Mouse (Mus musculus): Measurements from ENCODE around the gene Morn5.
A peak's percentile ranks its signal among the peaks of the same experiment; 100 is the strongest.

Gene Morn5

DNA sequence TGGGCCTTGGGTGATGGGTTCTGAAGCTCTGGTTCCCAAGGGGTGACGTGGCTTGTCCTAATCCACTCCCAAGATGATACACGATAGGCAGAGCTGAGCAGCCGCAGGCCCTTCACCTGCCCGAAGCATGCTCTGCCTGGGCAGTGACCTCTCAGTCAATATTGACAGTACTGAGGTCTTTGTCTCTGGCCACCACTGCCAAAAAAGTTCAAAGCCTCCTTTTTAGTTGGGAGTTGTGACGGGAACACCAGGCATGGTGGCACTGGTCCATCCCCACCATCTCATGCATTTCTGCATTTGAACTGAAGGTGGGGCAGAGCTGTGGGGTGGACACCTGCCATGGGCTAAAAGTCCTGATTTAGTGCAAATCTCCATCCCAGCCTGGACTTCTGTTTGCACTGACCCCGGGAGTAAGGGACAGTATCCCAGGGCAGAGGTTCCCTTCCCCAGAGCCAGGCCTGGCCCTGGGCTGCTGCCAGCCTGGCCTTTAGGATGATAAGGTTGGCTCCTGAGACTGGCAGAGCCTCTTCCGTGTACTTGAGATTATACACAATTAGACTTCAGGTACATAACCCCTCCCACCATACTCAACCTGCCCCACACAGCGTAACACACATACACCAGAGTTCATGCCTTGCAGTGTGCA lies 22.5 kb downstream of the Morn5 start:
- DNase-seq, result no peak

DNA sequence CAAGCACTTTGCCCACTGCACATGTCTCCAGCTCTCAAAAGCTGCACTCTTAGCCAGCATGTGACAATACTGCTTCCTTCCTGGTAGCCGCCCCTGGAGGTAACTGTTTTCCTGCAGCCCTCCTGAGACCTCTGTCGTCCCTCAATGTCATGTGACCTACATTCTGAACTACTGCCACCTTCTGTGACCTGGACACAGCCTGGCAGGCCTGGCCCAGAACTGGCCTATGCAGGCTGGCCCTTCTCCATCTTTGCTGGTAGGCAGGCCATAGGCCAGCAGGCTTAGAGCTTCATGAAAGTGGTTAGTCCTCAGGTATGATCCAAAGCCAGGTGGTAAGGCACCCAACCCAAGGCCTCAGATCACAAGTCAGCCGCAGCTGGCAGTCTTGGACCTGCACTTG lies 24.5 kb downstream of the Morn5 start:
- no peak for DNase-seq

DNA sequence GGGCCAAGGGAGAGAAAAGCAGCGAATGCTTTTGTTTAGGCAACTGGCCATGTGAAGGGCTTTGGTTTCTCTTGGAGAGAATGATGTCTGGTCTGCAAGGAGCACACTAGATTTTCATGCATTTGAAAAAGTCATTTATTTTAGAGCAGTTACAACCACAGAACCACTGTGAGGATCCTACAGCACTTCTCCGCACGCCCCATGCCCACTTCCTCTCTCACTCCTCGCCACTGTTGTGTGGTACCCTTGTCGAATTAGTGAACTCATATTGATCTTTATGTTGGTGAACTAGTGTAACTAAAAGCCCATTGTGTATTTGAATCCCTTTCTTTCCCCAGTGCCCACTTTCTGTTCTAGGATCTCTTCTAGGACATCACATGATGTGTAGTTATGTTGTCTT lies 26.0 kb downstream of the Morn5 start:
- DNase-seq, result no peak

DNA sequence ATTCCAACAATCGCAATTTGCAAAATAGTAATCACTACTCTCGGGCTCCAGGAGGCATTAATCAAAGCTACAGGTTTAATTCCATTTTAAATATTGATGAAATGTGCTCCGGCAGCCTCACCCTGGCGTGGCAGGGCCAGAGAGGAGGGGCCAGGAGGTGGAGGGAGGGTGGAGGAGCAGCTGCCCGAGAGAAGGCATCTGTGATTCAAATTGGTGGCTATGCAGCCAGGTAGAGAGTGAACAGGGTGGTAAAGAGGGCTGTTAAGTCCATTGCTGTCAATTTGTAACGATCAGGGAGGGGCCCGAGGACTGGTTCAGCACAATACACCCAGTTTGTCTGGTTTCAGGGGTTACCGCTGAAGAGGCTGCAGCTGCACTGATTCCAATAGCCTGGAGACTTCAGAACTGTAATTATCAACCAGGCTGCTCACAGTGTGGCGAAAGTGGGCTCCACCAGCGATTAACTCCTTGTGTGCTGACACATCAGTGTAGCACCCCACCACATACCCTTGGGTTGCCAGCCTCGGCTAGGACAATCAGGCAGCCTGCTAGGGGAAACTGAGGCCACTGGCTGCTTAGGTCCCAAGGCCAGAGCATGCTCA lies 28.0 kb downstream of the Morn5 start:
- no peak for DNase-seq

GRCm38 (mm10) chr2:36081446-36081845 lies 32.2 kb downstream of the Morn5 start:
- no peak for DNase-seq

DNA sequence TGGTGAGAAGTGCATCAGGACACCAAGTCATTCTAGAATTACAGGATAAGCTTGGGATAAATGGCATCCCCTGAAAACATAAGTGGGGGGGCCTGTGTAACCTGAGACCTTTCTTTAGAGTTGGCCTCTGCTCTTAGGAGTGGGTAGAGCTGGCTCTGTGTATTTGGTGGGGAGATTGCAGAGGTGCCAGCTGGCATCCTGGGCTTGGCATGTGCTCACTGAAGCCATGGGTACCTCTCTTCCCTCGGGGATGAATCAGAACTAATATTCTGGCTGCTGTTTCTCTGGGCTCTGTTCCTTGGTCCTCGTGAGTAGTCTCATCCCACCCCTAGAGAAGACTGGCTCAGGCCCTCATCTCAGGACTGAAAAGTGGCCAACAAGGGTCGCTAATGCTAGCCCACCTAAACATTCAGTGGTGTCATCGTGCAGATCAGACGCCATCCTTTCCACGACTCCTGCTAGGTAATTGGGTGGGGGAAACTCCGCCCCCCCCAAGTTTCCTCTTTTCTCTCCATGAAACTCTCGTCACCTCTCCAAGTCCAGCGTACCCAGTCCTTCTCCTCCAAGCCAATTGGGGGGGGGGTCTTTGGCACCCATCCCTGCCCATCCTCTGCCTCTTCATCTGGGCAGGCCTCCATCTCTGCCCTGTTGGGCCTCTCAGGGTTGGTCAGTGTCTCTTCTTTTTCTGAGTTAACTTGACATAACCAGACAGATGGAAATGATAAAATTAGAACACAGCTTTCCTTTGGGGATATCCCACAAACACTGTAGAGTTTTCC lies 33.7 kb downstream of the Morn5 start:
- no peak for DNase-seq

DNA sequence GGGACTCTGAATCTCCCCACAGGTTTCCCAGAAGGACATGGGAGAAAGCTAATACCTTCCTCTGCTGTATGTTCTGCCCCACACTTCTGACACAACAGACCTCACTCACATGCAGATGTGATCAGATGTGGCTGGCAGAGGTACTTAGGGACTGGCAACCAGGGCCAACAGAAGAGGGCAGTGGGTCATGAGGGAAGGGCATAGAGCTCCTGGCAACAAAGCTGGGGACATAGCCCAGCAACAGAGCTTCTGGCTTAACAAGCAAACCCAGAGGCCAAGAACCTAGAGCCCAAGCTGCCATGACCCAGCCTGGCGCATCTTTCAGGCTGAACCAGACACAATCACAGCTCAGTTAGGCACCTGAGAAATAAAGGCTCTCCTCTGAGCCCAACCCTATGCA lies 35.8 kb downstream of the Morn5 start:
- no peak for DNase-seq

GRCm38 (mm10) chr2:36089190-36089589 lies 39.9 kb downstream of the Morn5 start:
- no peak for DNase-seq

GRCm38 (mm10) chr2:36090853-36091741 lies 41.8 kb downstream of the Morn5 start:
- DNase-seq, result peak; percentile 90

GRCm38 (mm10) chr2:36092748-36093147 lies 43.5 kb downstream of the Morn5 start:
- DNase-seq, result no peak

- no peak for DNase-seq
These were observed 44.0 kb downstream of the Morn5 start for GRCm38 (mm10) chr2:36093301-36093700.

DNA sequence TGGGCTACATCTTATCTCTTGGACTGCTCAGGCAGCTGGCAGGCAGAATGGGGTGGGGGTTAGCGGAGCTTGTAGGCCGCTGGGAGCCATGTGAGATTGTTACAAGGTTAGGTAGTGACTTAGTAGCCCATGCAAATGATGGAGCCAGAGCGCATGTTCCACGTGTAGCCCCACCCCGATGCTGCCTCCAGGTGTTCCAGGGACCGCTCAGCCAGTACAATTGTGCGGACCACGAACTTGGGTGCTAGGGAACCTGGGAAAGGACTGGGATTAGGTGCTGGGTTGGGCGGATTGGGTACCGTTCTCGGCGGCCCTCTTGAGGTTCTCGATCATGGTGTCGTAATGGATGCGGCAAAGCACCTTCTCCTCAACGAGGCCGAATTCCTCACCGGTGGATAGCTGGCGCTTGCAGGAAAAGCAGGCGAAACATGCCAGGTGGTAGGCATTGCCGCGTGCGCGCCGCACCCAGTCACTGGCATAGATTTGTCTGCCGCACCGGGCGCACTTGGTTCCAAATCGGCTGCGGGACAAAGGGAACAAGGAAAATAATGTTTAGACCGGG lies 44.7 kb downstream of the Morn5 start:
- DNase-seq, result no peak

DNA sequence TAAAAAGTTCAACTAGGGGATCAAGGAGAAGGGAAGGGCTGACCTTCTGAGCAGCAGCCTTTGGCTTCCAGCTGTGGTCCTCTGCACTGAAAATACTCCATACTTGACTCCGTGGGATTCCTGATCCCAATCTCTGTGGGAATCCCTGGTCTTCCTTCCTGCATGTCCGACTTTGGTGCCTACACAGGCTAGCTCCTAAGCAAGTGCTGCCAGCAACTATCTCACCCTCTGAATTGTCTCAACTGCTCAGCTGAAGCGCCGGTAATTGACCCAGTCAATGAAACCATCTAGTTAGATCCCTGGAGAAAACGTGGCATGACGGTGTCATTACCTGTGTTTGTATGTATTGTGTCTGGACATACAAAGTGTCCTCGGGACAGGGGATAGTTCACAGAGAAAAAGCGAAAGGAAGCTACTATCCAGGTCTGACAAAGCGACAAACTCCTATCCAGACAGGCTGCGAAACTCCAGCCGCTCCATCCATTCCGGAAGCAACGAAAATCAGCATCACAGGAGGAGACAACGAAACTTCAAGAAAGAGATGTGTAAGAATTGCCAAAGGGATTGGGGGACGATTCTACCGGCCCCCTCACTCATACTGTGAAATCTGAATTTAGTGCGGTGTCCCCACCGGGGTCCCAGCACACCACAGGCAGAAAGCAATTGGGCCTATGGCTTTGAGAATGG lies 48.0 kb downstream of the Morn5 start:
- DNase-seq, result no peak

DNA sequence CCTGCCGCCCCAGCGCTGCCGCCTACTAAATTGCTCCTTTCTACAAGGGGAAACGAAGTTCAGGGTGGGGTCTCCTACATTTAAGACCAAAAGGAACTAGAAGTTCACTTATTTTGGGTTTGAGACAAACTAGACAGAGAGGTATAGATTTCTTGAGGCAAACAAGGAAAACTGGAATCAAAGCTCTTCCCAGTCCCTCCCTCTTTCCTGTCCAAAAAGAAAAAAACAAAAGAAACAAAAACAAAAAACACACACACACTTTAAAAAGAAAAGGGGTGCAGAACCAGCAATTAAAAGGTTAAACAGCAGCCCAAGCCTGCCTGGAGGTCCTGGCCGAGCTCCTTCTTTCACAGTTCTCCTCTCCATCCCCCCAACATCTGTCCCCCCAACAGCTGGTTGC lies 48.8 kb downstream of the Morn5 start:
- DNase-seq, result no peak

DNA sequence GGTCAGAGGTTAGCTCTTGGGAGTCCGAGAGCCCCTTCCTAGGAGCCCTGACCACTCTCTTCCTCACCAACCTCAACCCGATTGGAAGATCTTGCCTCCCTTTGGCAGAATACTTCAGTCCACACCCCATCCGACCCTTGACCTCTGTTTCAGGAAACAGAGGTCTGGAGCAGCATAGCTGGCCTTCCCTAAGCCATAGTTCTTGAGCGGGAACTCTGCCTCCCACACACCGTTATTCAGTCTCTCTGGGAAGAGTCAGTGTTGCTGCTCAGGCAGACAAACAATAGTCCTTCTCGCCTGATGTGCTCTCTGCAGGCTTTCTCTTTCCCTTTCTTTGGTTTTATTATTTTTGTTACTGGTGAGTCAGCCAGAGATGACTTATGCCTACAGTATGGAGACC lies 50.5 kb downstream of the Morn5 start:
- peak; percentile 92 for DNase-seq

GRCm38 (mm10) chr2:36101866-36102558 lies 52.8 kb downstream of the Morn5 start:
- DNase-seq, result no peak

- no peak for DNase-seq
These were observed 53.3 kb downstream of the Morn5 start for GRCm38 (mm10) chr2:36102559-36102946.

DNA sequence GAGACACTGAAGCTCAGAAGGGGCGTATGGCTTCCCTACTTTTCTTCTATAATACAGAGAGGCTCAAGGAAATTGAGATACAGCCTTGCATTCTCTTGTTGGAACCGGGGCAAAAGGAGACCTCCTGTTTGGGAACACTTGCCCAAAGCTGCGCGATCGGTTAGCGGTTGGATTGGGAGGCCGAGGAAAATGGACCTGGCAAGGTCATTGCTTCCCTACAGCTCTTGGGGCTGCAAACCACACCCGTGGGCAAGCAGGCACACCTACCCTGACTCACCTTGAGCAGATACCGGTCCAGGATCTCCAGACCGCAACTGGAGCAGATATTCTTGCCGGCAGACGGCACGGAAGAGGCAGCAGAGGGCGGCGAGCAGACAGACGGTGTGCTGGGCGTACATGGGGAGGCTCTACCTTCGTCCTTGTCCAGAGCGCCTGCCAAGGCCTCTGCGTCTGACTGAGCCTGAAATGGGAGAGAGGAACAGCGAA lies 53.9 kb downstream of the Morn5 start:
- peak; percentile 89 for DNase-seq

DNA sequence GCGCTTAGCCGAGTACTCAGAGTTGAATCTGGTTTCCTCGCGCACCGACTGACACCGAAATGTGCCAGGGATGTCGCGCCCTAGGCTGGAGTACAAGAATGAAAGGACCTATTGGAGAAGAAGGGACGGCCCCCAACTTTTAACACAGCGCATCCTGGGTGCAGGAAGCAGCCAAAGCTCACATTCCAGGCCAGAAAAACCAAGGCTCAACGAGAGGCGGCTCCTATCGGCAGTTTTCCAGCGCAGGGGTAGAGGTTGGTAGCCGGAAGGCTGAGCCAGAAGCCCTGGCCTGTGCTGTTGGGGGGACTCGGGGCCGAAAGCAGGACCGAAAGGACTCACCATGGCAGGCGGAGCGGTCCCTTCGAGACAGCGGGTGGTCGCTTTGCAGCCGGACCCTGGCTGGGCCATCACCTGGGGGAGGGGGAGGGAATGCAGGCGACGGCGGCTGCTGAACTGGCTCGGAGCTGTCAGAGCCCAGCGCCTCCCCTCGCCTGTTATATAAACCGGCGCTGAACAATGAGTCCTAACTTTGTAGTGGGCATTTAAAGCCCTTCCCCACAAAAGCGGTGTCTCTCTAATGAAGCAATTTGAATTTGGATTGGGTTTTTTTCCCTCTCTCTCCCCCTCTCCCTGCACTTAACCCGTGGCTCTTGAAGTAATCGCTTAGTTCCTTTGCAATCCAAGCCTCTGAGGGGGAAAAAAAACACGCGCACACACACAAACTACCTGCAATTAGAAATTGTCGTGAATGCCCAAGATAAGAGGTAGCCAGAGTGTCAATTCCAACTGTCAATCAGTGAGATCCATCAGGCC lies 54.5 kb downstream of the Morn5 start:
- DNase-seq, result no peak

DNA sequence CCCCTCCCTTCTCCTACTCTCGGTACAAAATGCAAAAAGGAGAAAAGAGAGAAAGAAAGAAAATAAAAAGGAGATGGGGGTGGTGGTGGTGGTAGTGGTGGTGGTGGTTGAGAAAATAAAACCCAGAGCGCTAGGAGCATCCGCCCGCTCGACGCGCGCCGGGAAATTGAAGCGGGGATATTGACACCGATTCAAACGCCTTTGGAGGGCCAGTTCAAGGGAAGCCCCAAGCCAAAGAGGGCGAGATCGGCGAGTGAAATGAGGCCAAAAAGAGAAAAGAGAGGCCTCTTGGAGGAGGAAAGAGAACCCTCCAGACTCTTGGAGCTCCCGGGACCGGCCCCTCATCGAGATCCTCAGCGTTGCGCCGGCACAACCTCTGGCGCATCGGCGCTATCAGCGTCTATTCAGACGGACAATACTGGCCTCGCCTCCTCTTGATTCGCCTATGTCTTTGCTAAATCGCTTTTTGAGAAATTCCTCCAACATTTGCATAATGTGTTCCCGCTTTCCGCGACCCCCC lies 55.2 kb downstream of the Morn5 start:
- DNase-seq, result no peak
